Mouse (Mus musculus) liver, postnatal 0 days (tissue): ENCODE data around the gene Tctex1d4. TPM values are rescaled to one million over a fixed set of nuclear protein-coding genes. Genes with fewer than 3 reads are reported as not detected.

Experiments used
- ATAC-seq: fragments of 200-750 bp; cut with Nextera tagmentation; 2 replicates; pipeline ENCODE4 v1.8.0; 2017; ENCODE audit warnings: mild to moderate bottlenecking, moderate library complexity
- DNase-seq: peaks from one replicate; pipeline ENCODE4 v3.0.0-alpha.2; 2016
- H3K27ac ChIP-seq: fragments of 300-500 bp; sonication (generic); 2 replicates; pipeline ENCODE4 v1.5.1; 2014; ENCODE audit warnings: antibody characterized with exemption, moderate library complexity, mild to moderate bottlenecking, low read depth
- H3K27me3 ChIP-seq: fragments of 300-500 bp; sonication (generic); 2 replicates; pipeline ENCODE4 v1.6.1; 2014; ENCODE audit warnings: low read length, control low read depth, mixed read lengths; ENCODE audit not compliant: insufficient read depth
- H3K36me3 ChIP-seq: fragments of 300-500 bp; sonication (generic); replicated peaks from 2 replicates; pipeline ENCODE4 v1.6.1; 2014; ENCODE audit warnings: mild to moderate bottlenecking, control low read depth, low read length, moderate library complexity, mixed read lengths; ENCODE audit not compliant: insufficient read depth
- H3K4me1 ChIP-seq: fragments of 300-500 bp; sonication (generic); 2 replicates; pipeline ENCODE4 v1.6.1; 2014; ENCODE audit warnings: antibody characterized with exemption, mild to moderate bottlenecking, control low read depth; ENCODE audit not compliant: insufficient read depth
- H3K4me2 ChIP-seq: fragments of 300-500 bp; sonication (generic); 2 replicates; pipeline ENCODE4 v1.6.1; 2014; ENCODE audit warnings: low read depth, mild to moderate bottlenecking, low read length, moderate library complexity, mixed read lengths
- H3K4me3 ChIP-seq: fragments of 300-500 bp; sonication (generic); 2 replicates; pipeline ENCODE4 v1.5.1; 2014; ENCODE audit warnings: low read depth, low read length
- H3K9ac ChIP-seq: fragments of 300-500 bp; sonication (generic); replicated peaks from 2 replicates; pipeline ENCODE4 v1.6.1; 2014; ENCODE audit warnings: mild to moderate bottlenecking, moderate library complexity
- H3K9me3 ChIP-seq: fragments of 300-500 bp; sonication (generic); 2 replicates; pipeline ENCODE4 v1.6.1; 2016; ENCODE audit warnings: mild to moderate bottlenecking, control low read depth, low read length, mixed read lengths
- CTCF ChIP-seq: sonication (generic); IDR thresholded peaks from 2 replicates; pipeline ENCODE4 v1.5.1; 2016; ENCODE audit warnings: antibody characterized with exemption, low read depth
- EP300 ChIP-seq: IDR thresholded peaks from 2 replicates; pipeline ENCODE4 v1.6.1; 2016; ENCODE audit warnings: antibody characterized with exemption, low read depth, mild to moderate bottlenecking
- WGBS: fragments of 180-500 bp; shearing (Covaris S2); extraction: QIAGEN DNeasy Blood & Tissue Kit; methylation state at CpG from one replicate; pipeline ENCODE4 v1.1.7; 2014; ENCODE audit not compliant: insufficient replicate concordance; 5-methylcytosine and 5-hydroxymethylcytosine counted together
- polyA plus RNA-seq: library from polyadenylated mRNA; unstranded; fragments of >200 nt; fragmentation: Nextera tagmentation; extraction: Ambion mirVana; gene quantifications from 2 replicates; pipeline ENCODE4 v1.2.1, GENCODE M21; 2015

Gene Tctex1d4
- polyA plus RNA-seq, 1 experiment from 2014 or later, result not detected

DNA sequence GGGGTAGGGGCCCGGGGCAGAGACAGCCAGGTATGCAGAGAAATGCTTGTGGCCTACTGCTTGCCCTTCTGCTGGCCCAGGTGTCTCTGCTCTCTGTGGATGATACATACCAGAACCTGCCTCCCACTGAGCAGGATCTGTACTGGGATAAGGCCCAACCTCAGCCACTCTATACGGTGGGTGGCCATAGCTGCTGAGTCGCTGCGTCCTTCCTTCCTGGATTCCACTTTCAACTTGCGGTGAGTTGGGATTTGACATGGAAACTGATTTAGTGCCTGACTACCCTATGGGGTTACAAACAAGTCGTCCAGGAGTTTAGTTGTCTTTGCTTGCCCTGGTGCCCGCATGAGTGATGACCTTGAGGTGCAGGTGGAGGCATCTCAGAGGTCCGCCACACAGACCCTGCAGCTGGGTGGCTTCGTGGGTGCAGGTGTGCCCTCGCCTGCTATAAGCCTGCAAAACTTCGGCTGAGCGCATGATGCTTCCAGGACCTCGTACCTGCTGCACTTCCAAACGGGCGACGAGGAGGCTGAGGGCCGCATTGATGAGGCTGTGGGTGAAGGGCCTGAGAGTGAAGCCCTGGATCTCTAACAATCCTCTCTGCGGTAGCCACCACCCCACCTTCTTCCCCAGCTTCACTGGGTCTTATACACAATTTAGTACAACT is 21.6 kb downstream of the Tctex1d4 start:
- H3K9me3 ChIP-seq, result no peaks in the 10 kb centered on the region
- ATAC-seq (no peak), DNase-seq (no peak)
- H3K9ac ChIP-seq, result no peak overlapping the region
- H3K36me3 ChIP-seq, result peaks cover 27% of the 10 kb centered on the region
- H3K4me1 ChIP-seq, result peaks cover 5% of the 10 kb centered on the region; the same call in 1 of the 2 replicates
- H3K4me2 ChIP-seq, result no peak overlapping the region
- TF ChIP-seq CTCF, result no peak
- no peak for TF ChIP-seq EP300
- WGBS, result 81% methylated on average over 18 of the region's 18 CpGs
- no peaks in the 10 kb centered on the region for H3K27me3 ChIP-seq
- H3K27ac ChIP-seq, result no peak overlapping the region
- H3K4me3 ChIP-seq, result no peak overlapping the region

DNA sequence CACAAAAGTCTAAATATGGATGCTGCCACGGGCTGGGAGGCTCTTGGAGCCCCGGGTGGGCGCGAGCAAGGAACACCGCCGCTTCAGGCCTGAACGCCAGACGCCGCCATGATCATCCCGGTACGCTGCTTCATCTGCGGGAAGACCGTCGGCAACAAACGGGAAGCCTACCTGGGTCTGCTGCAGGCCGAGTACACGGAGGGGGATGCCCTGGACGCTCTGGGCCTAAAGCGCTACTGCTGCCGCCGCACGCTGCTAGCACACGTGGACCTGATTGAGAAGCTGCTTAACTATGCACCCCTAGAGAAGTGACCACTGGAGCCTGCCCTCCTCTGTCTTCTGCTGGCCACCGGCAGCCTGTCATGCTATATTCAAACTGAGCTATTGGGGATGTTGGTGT is 22.2 kb downstream of the Tctex1d4 start:
- Histone ChIP-seq H3K36me3 (peaks cover 33% of the 10 kb centered on the region), H3K9ac (no peak overlapping the region), H3K27me3 (no peaks in the 10 kb centered on the region), H3K4me3 (no peak overlapping the region), H3K9me3 (no peaks in the 10 kb centered on the region), H3K4me1 (peaks cover 6% of the 10 kb centered on the region; the same call in 1 of the 2 replicates), H3K27ac (no peak overlapping the region), H3K4me2 (no peak overlapping the region)
- 79% methylated on average over 24 of the region's 24 CpGs for WGBS
- no peak for TF ChIP-seq CTCF
- TF ChIP-seq EP300, result no peak
- ATAC-seq, result no peak
- DNase-seq, result no peak

DNA sequence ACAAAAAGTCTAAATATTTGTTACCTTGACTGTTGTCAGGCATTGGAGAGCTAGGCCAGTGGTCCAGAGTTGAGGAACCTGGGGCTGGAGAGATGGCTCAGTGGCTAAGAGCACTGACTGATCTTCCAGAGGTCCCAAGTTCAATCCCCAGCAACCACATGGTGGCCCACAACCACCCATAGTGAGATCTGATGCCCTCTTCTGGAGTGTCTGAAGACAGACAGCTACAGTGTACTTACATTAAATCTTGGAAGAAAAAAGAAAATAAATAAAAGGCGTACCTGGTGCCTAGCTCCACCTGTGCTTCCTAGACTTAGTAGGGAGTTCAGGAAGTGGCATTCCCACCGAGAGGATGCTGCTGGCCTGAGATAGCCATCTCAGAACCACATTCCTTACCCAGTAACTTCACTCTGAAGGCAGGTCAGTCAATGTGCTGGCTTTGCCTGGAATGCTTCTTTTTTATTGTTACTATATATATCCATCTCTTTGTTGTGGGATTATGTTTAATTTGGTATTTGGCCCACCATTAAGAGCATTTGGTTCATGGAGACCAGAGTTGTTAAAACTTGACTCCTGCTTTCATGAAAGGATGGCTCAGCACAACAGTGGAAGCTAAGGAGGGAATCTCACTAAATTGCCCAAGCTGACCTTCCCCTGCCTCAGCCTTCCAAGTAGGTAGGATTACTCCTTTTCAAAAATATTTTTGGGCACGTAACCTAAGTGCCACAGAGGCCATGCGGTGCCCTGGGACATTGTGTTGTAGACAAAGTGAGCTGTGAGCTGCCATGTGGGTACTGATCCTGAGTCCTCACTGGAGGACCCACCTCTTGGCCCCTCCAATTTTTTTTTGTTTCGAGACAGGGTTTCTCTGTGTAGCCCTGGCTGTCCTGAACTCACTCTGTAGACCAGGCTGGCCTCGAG is 23.0 kb downstream of the Tctex1d4 start:
- Histone ChIP-seq H3K9me3 (no peaks in the 10 kb centered on the region), H3K27ac (no peak overlapping the region), H3K36me3 (peaks cover 40% of the 10 kb centered on the region), H3K4me2 (no peak overlapping the region), H3K9ac (no peak overlapping the region), H3K4me1 (peaks cover 10% of the 10 kb centered on the region; the same call in 1 of the 2 replicates), H3K27me3 (no peaks in the 10 kb centered on the region), H3K4me3 (no peak overlapping the region)
- DNase-seq (no peak), ATAC-seq (no peak)
- TF ChIP-seq CTCF (no peak), EP300 (no peak)
- WGBS, result 64% methylated on average over 6 of the region's 6 CpGs

DNA sequence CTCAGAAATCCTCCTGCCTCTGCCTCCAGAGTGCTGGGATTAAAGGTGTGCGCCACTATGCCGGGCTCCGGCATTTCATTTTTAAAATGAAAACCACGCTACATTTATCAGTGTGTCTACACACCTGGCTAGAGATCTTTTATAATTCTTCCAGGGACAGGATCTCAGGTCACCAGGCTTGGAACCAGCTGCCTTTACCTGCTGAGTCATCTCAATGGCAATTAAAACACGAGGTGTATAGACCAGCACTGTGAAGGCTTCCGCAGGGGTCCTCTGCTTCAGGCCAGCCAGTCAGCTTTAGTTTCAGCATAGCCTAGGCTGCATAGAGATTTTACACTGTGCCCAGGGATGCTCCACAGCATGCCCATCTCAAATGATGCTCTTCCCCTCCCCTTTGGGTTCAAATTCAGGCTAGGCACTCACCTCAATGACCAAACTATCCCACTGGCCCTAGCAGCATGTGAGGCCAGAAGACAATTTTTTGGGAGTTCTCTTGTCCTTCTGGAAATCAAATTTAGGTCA is 23.7 kb downstream of the Tctex1d4 start:
- Histone ChIP-seq H3K27me3 (no peaks in the 10 kb centered on the region), H3K9ac (no peak overlapping the region), H3K9me3 (no peaks in the 10 kb centered on the region), H3K4me3 (no peak overlapping the region), H3K4me2 (no peak overlapping the region), H3K36me3 (peaks cover 40% of the 10 kb centered on the region), H3K4me1 (peaks cover 10% of the 10 kb centered on the region; the same call in 1 of the 2 replicates), H3K27ac (no peak overlapping the region)
- ATAC-seq (no peak), DNase-seq (no peak)
- TF ChIP-seq EP300, result no peak
- no peak for TF ChIP-seq CTCF
- whole genome bisulfite sequencing, result 82% methylated on average over 6 of the region's 6 CpGs

DNA sequence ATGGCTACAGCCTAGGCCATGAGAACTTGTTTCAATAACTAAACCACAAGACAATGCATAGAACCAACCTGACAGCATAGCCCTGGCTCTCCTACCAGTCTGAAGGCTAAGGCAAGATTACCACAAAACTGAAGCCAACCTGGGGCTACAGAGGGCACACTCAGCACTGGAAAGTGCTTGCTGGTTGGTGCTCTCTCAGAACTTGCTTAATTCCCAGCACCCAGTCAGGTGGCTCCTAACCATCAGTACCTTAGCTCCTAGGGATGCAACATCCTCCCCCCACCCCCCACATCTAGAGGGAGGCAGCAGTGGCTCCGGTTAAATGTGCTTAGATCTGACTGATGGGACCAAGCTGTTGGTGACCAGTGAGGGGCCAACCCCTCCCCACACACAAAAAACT is 24.8 kb downstream of the Tctex1d4 start:
- no peak overlapping the region for H3K27ac ChIP-seq

DNA sequence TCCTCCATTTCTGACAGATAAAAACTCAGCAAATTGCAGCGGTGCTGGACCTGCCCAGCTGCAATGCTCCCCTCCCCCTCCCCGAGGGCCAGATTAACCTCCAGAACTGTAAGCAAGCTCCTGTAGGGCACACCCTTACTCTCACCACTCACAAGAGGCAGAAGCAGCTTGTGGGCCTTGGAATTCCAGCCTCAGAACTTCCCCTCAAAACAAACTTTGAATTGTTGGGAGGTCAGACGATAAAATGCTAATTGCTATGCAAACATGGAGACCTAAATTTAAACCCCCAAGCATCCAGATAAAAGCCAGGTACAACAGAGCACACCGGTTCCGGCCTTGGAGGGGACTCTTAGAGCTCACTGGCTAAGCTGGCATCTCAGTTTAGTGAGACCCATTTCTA is 26.1 kb downstream of the Tctex1d4 start:
- no peak overlapping the region for H3K4me3 ChIP-seq
- peaks cover 40% of the 10 kb centered on the region for H3K36me3 ChIP-seq
- peak overlapping the region; percentile 91 for H3K4me2 ChIP-seq
- 0 out of 2 replicates have a peak overlapping the region, but pooled peaks have one; percentile 18 for H3K27ac ChIP-seq
- H3K9ac ChIP-seq, result peak overlapping the region; percentile 35
- no peak for TF ChIP-seq EP300
- no peak for TF ChIP-seq CTCF
- H3K9me3 ChIP-seq, result no peaks in the 10 kb centered on the region
- DNase-seq (no peak), ATAC-seq (no peak)
- no peaks in the 10 kb centered on the region for H3K27me3 ChIP-seq
- WGBS, result 59% methylated on average over 5 of the region's 5 CpGs
- H3K4me1 ChIP-seq, result peaks cover 10% of the 10 kb centered on the region; the same call in 1 of the 2 replicates

More for the DNA sequence above, 24.8 kb downstream of the Tctex1d4 start:
- Histone ChIP-seq H3K36me3 (peaks cover 40% of the 10 kb centered on the region), H3K9ac (no peak overlapping the region), H3K4me3 (no peak overlapping the region), H3K4me2 (no peak overlapping the region), H3K27me3 (no peaks in the 10 kb centered on the region), H3K4me1 (peaks cover 10% of the 10 kb centered on the region; the same call in 1 of the 2 replicates), H3K9me3 (no peaks in the 10 kb centered on the region)
- 90% methylated on average over 1 of the region's 1 CpGs for WGBS
- DNase-seq, result no peak
- TF ChIP-seq CTCF (no peak), EP300 (no peak)
- no peak for ATAC-seq
